Mouse (Mus musculus) stomach, embryonic 16.5 days (tissue): Measurements from ENCODE around the gene Cpne2. TPM values are rescaled to one million over a fixed set of nuclear protein-coding genes. Genes with fewer than 3 reads are reported as not detected.

ENCODE experiments used
- ATAC-seq: fragments of 200-750 bp; cut with Nextera tagmentation; 2 replicates; pipeline ENCODE4 v1.8.0; 2017; ENCODE audit warnings: moderate number of reproducible peaks, moderate TSS enrichment; ENCODE audit not compliant: insufficient read depth, low FRiP score
- H3K27ac ChIP-seq: fragments of 300-500 bp; sonication (generic); 2 replicates; pipeline ENCODE4 v1.5.1; 2014; ENCODE audit warnings: low read length
- H3K27me3 ChIP-seq: fragments of 300-500 bp; sonication (generic); 2 replicates; pipeline ENCODE4 v1.6.1; 2014; ENCODE audit warnings: low read length, control low read depth, mixed read lengths; ENCODE audit not compliant: control insufficient read depth, insufficient read depth
- H3K36me3 ChIP-seq: fragments of 300-500 bp; sonication (generic); 2 replicates; pipeline ENCODE4 v1.6.1; 2014; ENCODE audit warnings: low read length; ENCODE audit not compliant: control insufficient read depth, insufficient read depth
- H3K4me1 ChIP-seq: fragments of 300-500 bp; sonication (generic); 2 replicates; pipeline ENCODE4 v1.6.1; 2014; ENCODE audit warnings: low read length, control low read depth, mixed read lengths; ENCODE audit not compliant: control insufficient read depth, insufficient read depth
- H3K4me2 ChIP-seq: fragments of 300-500 bp; sonication (generic); 2 replicates; pipeline ENCODE4 v1.6.1; 2014; ENCODE audit warnings: low read depth, low read length, mixed read lengths
- H3K4me3 ChIP-seq: fragments of 300-500 bp; sonication (generic); replicated peaks from 2 replicates; pipeline ENCODE4 v1.5.1; 2014; ENCODE audit warnings: mild to moderate bottlenecking, low read length
- H3K9ac ChIP-seq: fragments of 300-500 bp; sonication (generic); 2 replicates; pipeline ENCODE4 v1.6.1; 2014; ENCODE audit warnings: low read length
- H3K9me3 ChIP-seq: fragments of 300-500 bp; sonication (generic); replicated peaks from 2 replicates; pipeline ENCODE4 v1.6.1; 2016; ENCODE audit warnings: low read length, control low read depth; ENCODE audit not compliant: control insufficient read depth
- WGBS: fragments of 180-500 bp; shearing (Covaris S2); extraction: QIAGEN DNeasy Blood & Tissue Kit; methylation state at CpG from one replicate; pipeline ENCODE4 v1.1.7; 2014; 5-methylcytosine and 5-hydroxymethylcytosine counted together
- polyA plus RNA-seq: library from polyadenylated mRNA; unstranded; fragments of >200 nt; fragmentation: Nextera tagmentation; extraction: Ambion mirVana; gene quantifications from 2 replicates; pipeline ENCODE4 v1.2.1, GENCODE M21; 2015

Cpne2 gene
- polyA plus RNA-seq, 1 experiment from 2014 or later: 9.3 TPM

- Histone ChIP-seq H3K27ac (no peak overlapping the region), H3K4me1 (no peaks in the 10 kb centered on the region), H3K4me2 (no peak overlapping the region), H3K4me3 (no peak overlapping the region), H3K36me3 (peaks cover 14% of the 10 kb centered on the region; the same call in 1 of the 2 replicates), H3K9me3 (no peaks in the 10 kb centered on the region), H3K9ac (no peak overlapping the region), H3K27me3 (no peaks in the 10 kb centered on the region)
- ATAC-seq: no peak
- WGBS: 87% methylated on average over 6 of the region's 6 CpGs
Measured at GRCm38 (mm10) chr8:94582569-94582968, 49.8 kb downstream of the Cpne2 start.

- no peak overlapping the region for H3K4me2 ChIP-seq
- no peak overlapping the region for H3K27ac ChIP-seq
- peaks cover 9% of the 10 kb centered on the region; the same call in 1 of the 2 replicates for H3K36me3 ChIP-seq
- WGBS: 48% methylated on average over 4 of the region's 4 CpGs
- no peaks in the 10 kb centered on the region for H3K9me3 ChIP-seq
- ATAC-seq: no peak
- no peak overlapping the region for H3K9ac ChIP-seq
- H3K4me1 ChIP-seq: no peaks in the 10 kb centered on the region
- H3K4me3 ChIP-seq: no peak overlapping the region
- no peaks in the 10 kb centered on the region for H3K27me3 ChIP-seq
Measured at GRCm38 (mm10) chr8:94584238-94584817, 51.5 kb downstream of the Cpne2 start.

- Histone ChIP-seq H3K4me2 (no peak overlapping the region), H3K9ac (no peak overlapping the region), H3K27me3 (no peaks in the 10 kb centered on the region), H3K9me3 (no peaks in the 10 kb centered on the region), H3K4me3 (no peak overlapping the region), H3K4me1 (no peaks in the 10 kb centered on the region; the same call in 1 of the 2 replicates), H3K36me3 (no peaks in the 10 kb centered on the region), H3K27ac (no peak overlapping the region)
- 68% methylated on average over 4 of the region's 4 CpGs for WGBS
- no peak for ATAC-seq
Measured at GRCm38 (mm10) chr8:94591691-94592090, 58.9 kb downstream of the Cpne2 start.

GRCm38 (mm10) chr8:94594211-94594610 lies 61.4 kb downstream of the Cpne2 start:
- no peak for ATAC-seq

GRCm38 (mm10) chr8:94600478-94600877 lies 67.7 kb downstream of the Cpne2 start:
- H3K27me3 ChIP-seq: no peaks in the 10 kb centered on the region
- H3K4me2 ChIP-seq: peak overlapping the region; percentile 97
- WGBS: 10% methylated on average over 5 of the region's 5 CpGs
- H3K36me3 ChIP-seq: no peaks in the 10 kb centered on the region
- H3K9ac ChIP-seq: peak overlapping the region; percentile 83
- no peak for ATAC-seq
- H3K4me1 ChIP-seq: peaks cover 12% of the 10 kb centered on the region
- peak overlapping the region; percentile 69 for H3K4me3 ChIP-seq
- H3K9me3 ChIP-seq: no peaks in the 10 kb centered on the region
- H3K27ac ChIP-seq: peak overlapping the region; percentile 93; the same call in 1 of the 2 replicates

More at GRCm38 (mm10) chr8:94594211-94594610, 61.4 kb downstream of the Cpne2 start:
- WGBS: 45% methylated on average over 1 of the region's 1 CpGs
- H3K4me2 ChIP-seq: no peak overlapping the region
- no peaks in the 10 kb centered on the region for H3K9me3 ChIP-seq
- no peaks in the 10 kb centered on the region for H3K36me3 ChIP-seq
- H3K9ac ChIP-seq: no peak overlapping the region
- H3K4me1 ChIP-seq: no peaks in the 10 kb centered on the region; the same call in 1 of the 2 replicates
- no peak overlapping the region for H3K4me3 ChIP-seq
- H3K27ac ChIP-seq: no peak overlapping the region
- no peaks in the 10 kb centered on the region for H3K27me3 ChIP-seq

GRCm38 (mm10) chr8:94601034-94601606 lies 68.3 kb downstream of the Cpne2 start:
- H3K9ac ChIP-seq: peak overlapping the region; percentile 83
- no peaks in the 10 kb centered on the region for H3K36me3 ChIP-seq
- H3K4me3 ChIP-seq: peak overlapping the region; percentile 69
- WGBS: under 1% methylated on average over 51 of the region's 51 CpGs
- peak overlapping the region; percentile 93 for H3K27ac ChIP-seq
- peak; percentile 3; the same call in 1 of the 2 replicates for ATAC-seq
- H3K4me1 ChIP-seq: peaks cover 12% of the 10 kb centered on the region
- no peaks in the 10 kb centered on the region for H3K27me3 ChIP-seq
- H3K9me3 ChIP-seq: no peaks in the 10 kb centered on the region
- H3K4me2 ChIP-seq: peak overlapping the region; percentile 97

GRCm38 (mm10) chr8:94601607-94602385 lies 69.0 kb downstream of the Cpne2 start, which contains the start of the genes Rspry1 and Fam192a:
TSS of gene Rspry1 (plus strand) at chr8:94601937.
TSS of gene Fam192a (minus strand) at chr8:94601997.
- WGBS: under 1% methylated on average over 54 of the region's 55 CpGs
- Histone ChIP-seq H3K4me1 (peaks cover 12% of the 10 kb centered on the region), H3K9me3 (no peaks in the 10 kb centered on the region), H3K9ac (peak within 1 kb of the TSS; percentile 98), H3K4me2 (peak within 1 kb of the TSS; percentile 97), H3K27ac (peak within 1 kb of the TSS; percentile 93), H3K4me3 (peak within 1 kb of the TSS; percentile 98), H3K27me3 (no peaks in the 10 kb centered on the region), H3K36me3 (no peaks in the 10 kb centered on the region)
- ATAC-seq: peak; percentile 100

GRCm38 (mm10) chr8:94602471-94603131 lies 69.8 kb downstream of the Cpne2 start:
- Histone ChIP-seq H3K4me1 (peaks cover 12% of the 10 kb centered on the region), H3K4me3 (peak overlapping the region; percentile 98), H3K4me2 (peak overlapping the region; percentile 92), H3K27me3 (no peaks in the 10 kb centered on the region), H3K9ac (peak overlapping the region; percentile 98), H3K9me3 (no peaks in the 10 kb centered on the region), H3K36me3 (no peaks in the 10 kb centered on the region), H3K27ac (peak overlapping the region; percentile 79)
- under 1% methylated on average over 31 of the region's 31 CpGs for WGBS
- ATAC-seq: no peak
